In the genomic region with DNA sequence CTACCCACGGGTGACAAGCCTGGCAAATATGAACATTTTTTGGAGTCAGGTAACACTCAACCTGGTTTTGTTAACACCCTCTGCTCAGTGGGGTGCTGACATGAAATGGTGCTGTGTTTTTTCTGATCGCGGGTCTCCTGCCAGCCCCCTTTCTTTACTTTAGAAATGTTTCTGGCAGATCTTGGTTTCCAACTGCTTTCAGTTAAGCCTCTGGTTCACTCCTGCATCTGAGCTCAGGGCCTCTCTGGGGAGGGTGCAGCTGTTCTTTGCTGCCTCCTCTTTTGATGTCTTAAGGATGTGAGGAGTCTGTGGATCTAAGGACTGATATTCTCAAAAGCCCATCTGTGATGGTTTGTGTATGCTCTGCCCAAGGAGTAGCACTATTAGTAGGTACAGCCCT, we compare ENCODE assay signal across 12 mouse cellular contexts. TPM values are rescaled to one million over a fixed set of nuclear protein-coding genes. Genes with fewer than 3 reads are reported as not detected.
A peak's percentile ranks its signal among the peaks of the same experiment; 100 is the strongest.
DNase-seq lines count a peak whose midpoint lies in the region; ATAC-seq and TF ChIP-seq lines count a peak whose summit lies in the region.
"Had no signal": no experiment of that assay in that cellular context is flagged by ENCODE, and none has a peak within 500 bp of the region (broad histone marks: within the 10 kb centered on the region; RNA-seq: fewer than 3 reads in every experiment).

No protein-coding gene starts in this region.

- no peaks in the 10 kb centered on the region for H3K36me3 ChIP-seq in embryonic facial prominence, embryonic 14.5 days (ENCODE audit: control insufficient read depth, insufficient read depth, low read length)
- no peaks in the 10 kb centered on the region for H3K36me3 ChIP-seq in thymus, adult 2 months (ENCODE audit: control insufficient read depth, insufficient read depth, low read length)
- no peaks in the 10 kb centered on the region for H3K36me3 ChIP-seq in neural tube, embryonic 15.5 days
- H3K36me3 ChIP-seq: neural tube, embryonic 12.5 days had no signal

- no peak overlapping the region for H3K9ac ChIP-seq in embryonic facial prominence, embryonic 14.5 days (ENCODE audit: low read depth, low read length)
- no peak overlapping the region for H3K9ac ChIP-seq in neural tube, embryonic 15.5 days (replicated peaks)
- H3K9ac ChIP-seq: neural tube, embryonic 12.5 days had no signal

- H3K4me2 ChIP-seq in embryonic facial prominence, embryonic 14.5 days (ENCODE audit: low read depth, low read length) = no peak overlapping the region
- no peak overlapping the region for H3K4me2 ChIP-seq in neural tube, embryonic 15.5 days
- H3K4me2 ChIP-seq: neural tube, embryonic 12.5 days had no signal

- H3K4me3 ChIP-seq in gastrocnemius, adult 2 months = no peak overlapping the region
- H3K4me3 ChIP-seq in embryonic facial prominence, embryonic 14.5 days (ENCODE audit: low read depth, low read length) = no peak overlapping the region
- H3K4me3 ChIP-seq in thymus, adult 2 months (ENCODE audit: control insufficient read depth, insufficient read depth, low read length) = no peak overlapping the region
- no peak overlapping the region for H3K4me3 ChIP-seq in neural tube, embryonic 15.5 days (replicated peaks)
- H3K4me3 ChIP-seq: neural tube, embryonic 12.5 days had no signal

- peak overlapping the region; percentile 58; the same call in 1 of the 2 replicates for H3K27ac ChIP-seq in gastrocnemius, adult 2 months
- no peak overlapping the region; the same call in 1 of the 2 replicates for H3K27ac ChIP-seq in embryonic facial prominence, embryonic 14.5 days (replicated peaks; ENCODE audit: low read depth, low read length)
- peak overlapping the region; percentile 100 for H3K27ac ChIP-seq in thymus, adult 2 months (ENCODE audit: control insufficient read depth, insufficient read depth, low read length)
- H3K27ac ChIP-seq in neural tube, embryonic 15.5 days (replicated peaks) = no peak overlapping the region
- H3K27ac ChIP-seq: kidney, postnatal 0 days; neural tube, embryonic 12.5 days had no signal

- H3K9me3 ChIP-seq in embryonic facial prominence, embryonic 14.5 days (ENCODE audit: control insufficient read depth, low read length) = no peaks in the 10 kb centered on the region
- no peaks in the 10 kb centered on the region for H3K9me3 ChIP-seq in neural tube, embryonic 15.5 days (replicated peaks)
- H3K9me3 ChIP-seq: neural tube, embryonic 12.5 days had no signal

- 20% methylated on average over 3 of the region's 3 CpGs for WGBS in embryonic facial prominence, embryonic 14.5 days
- 10% methylated on average over 3 of the region's 3 CpGs for WGBS in thymus, adult 2 months
- WGBS in neural tube, embryonic 15.5 days = 72% methylated on average over 3 of the region's 3 CpGs

- peaks cover 15% of the 10 kb centered on the region; the same call in 1 of the 2 replicates for H3K4me1 ChIP-seq in embryonic facial prominence, embryonic 14.5 days (ENCODE audit: control insufficient read depth, insufficient read depth, low read length)
- peaks cover 60% of the 10 kb centered on the region for H3K4me1 ChIP-seq in thymus, adult 2 months (replicated peaks; ENCODE audit: control insufficient read depth, insufficient read depth, low read length)
- peaks cover 19% of the 10 kb centered on the region for H3K4me1 ChIP-seq in neural tube, embryonic 15.5 days

- TF ChIP-seq CTCF in gastrocnemius, adult 2 months (IDR thresholded peaks at IDR 0.05) = no peak
- TF ChIP-seq CTCF in brain, embryonic 14.5 days (IDR thresholded peaks at IDR 0.05; ENCODE audit: borderline replicate concordance, extremely low read depth, insufficient read depth, insufficient read length) = no peak
- no peak for TF ChIP-seq CTCF in thymus, adult 2 months (IDR thresholded peaks at IDR 0.05; ENCODE audit: borderline replicate concordance, control insufficient read depth, extremely low read depth, insufficient read depth, low read length, poor library complexity)

- no peaks in the 10 kb centered on the region for H3K27me3 ChIP-seq in embryonic facial prominence, embryonic 14.5 days (replicated peaks; ENCODE audit: control insufficient read depth, insufficient read depth, low read length)
- H3K27me3 ChIP-seq in thymus, adult 2 months (ENCODE audit: control insufficient read depth, insufficient read depth, low read length) = no peaks in the 10 kb centered on the region
- H3K27me3 ChIP-seq in neural tube, embryonic 15.5 days (replicated peaks) = no peaks in the 10 kb centered on the region
- H3K27me3 ChIP-seq: neural tube, embryonic 12.5 days had no signal

- no peak for DNase-seq in gastrocnemius, adult 2 months
- DNase-seq in gastrocnemius, adult 18-20 months (ENCODE audit: low spot score) = no peak
- peak; percentile 59 for DNase-seq in brain, embryonic 14.5 days (ENCODE audit: low read depth)
- DNase-seq in embryonic facial prominence, embryonic 14.5 days (ENCODE audit: low spot score) = peak; percentile 71
- DNase-seq in thymus, adult 2 months = peak; percentile 53
- no peak for DNase-seq in frontal cortex, postnatal 36 days (ENCODE audit: low spot score in 2 of 2)
- DNase-seq in right cerebral cortex, postnatal 4 days = no peak
- DNase-seq: cerebellum, adult 11-12 months; lung, postnatal 4 days had no signal

- ATAC-seq in embryonic facial prominence, embryonic 14.5 days (ENCODE audit: low read depth) = peak; percentile 73; the same call in 1 of the 2 replicates
- no peak for ATAC-seq in neural tube, embryonic 15.5 days (ENCODE audit: low FRiP score)

- no peak for TF ChIP-seq POLR2A in brain, embryonic 14.5 days (IDR thresholded peaks at IDR 0.05; ENCODE audit: borderline replicate concordance, extremely low read depth, insufficient read depth, insufficient read length, poor library complexity, severe bottlenecking)
- TF ChIP-seq POLR2A in thymus, adult 2 months (IDR thresholded peaks at IDR 0.05; ENCODE audit: control insufficient read depth, extremely low read depth, insufficient read depth, low read length, poor library complexity) = no peak

- intact Hi-C loops in gastrocnemius, adult 2 months (cut with DNase I) = no loop called here

RNA-seq across cellular contexts. Expression of a gene that starts 55.1 kb away (rescaled TPM):
- total RNA-seq in gastrocnemius, adult 2 months (2021) = 1 to 10 TPM; 5.8 to 6.0 TPM
- 1 to 10 TPM; 5.3 to 6.3 TPM for total RNA-seq in gastrocnemius, adult 18-20 months (2021)
- polyA plus RNA-seq in brain, embryonic 14.5 days (2012; rRNA removed) = 8.3 and 9.6 TPM in 2 replicates
- polyA plus RNA-seq in embryonic facial prominence, embryonic 14.5 days (2014; fragmentation: Nextera tagmentation; extraction: Ambion mirVana) = 5.6 and 5.8 TPM in 2 replicates
- 16.2 and 20.0 TPM in 2 replicates for polyA plus RNA-seq in thymus, adult 2 months (2012; rRNA removed)
- 3.1 and 4.6 TPM in 2 replicates for polyA plus RNA-seq in neural tube, embryonic 15.5 days (2015; fragmentation: Nextera tagmentation; extraction: Ambion mirVana)

RNA-seq across cellular contexts. Expression of a gene that starts 55.2 kb away (rescaled TPM):
- total RNA-seq in gastrocnemius, adult 2 months (2021) = 10 to 100 TPM; 14.6 to 15.2 TPM
- total RNA-seq in gastrocnemius, adult 18-20 months (2021) = 10 to 100 TPM; 11.9 to 13.8 TPM
- polyA plus RNA-seq in brain, embryonic 14.5 days (2012; rRNA removed) = 27.9 and 34.1 TPM in 2 replicates
- 36.1 and 42.2 TPM in 2 replicates for polyA plus RNA-seq in embryonic facial prominence, embryonic 14.5 days (2014; fragmentation: Nextera tagmentation; extraction: Ambion mirVana)
- 96.5 and 106 TPM in 2 replicates for polyA plus RNA-seq in thymus, adult 2 months (2012; rRNA removed)
- polyA plus RNA-seq in neural tube, embryonic 15.5 days (2015; fragmentation: Nextera tagmentation; extraction: Ambion mirVana) = 21.5 and 27.4 TPM in 2 replicates

Comparison
In these comparisons a context has a peak if more than half of its experiments do, and no peak if none do; other contexts are left out.
1. DNase-seq: peak in brain, embryonic 14.5 days (single experiment), embryonic facial prominence, embryonic 14.5 days (single experiment) and thymus, adult 2 months (single experiment); none in gastrocnemius, adult 2 months (single experiment), gastrocnemius, adult 18-20 months (single experiment), frontal cortex, postnatal 36 days (0 of 2) and right cerebral cortex, postnatal 4 days (single experiment).
2. H3K27ac ChIP-seq: peak in gastrocnemius, adult 2 months (single experiment) and thymus, adult 2 months (single experiment); none in embryonic facial prominence, embryonic 14.5 days (single experiment) and neural tube, embryonic 15.5 days (single experiment).